Mouse (Mus musculus): ENCODE measurements around the gene Ralbp1. TPM values are rescaled to one million over a fixed set of nuclear protein-coding genes. Genes with fewer than 3 reads are reported as not detected.

Gene Ralbp1
- polyA plus RNA-seq, 1 experiment from 2014 or later: 43.9 TPM

DNA sequence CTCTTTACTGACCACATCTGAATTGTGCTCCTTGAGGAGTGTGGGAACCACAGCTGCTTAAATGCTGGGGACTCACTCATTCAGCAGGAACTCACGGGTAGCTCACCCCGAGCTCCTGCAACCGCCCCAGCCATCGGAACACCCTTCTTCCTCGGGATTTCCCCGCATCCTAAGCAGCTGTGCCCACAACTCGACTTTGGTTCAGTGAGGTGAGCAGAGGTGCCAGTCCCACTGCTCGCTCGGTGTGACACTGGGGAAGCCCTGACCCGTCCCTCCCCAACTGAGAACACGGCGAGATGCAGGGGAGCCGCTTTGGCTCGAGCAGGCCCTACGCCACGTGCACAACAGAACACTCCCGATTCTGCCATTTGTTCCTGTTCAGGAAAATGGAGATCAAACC, 35.1 kb downstream of the Ralbp1 start:
- no peak for ATAC-seq (ENCODE audit: extremely low read depth, insufficient number of reproducible peaks, low FRiP score, low TSS enrichment)
- Histone ChIP-seq H3K9me3 (no peaks in the 10 kb centered on the region), H3K4me3 (no peak overlapping the region), H3K9ac (no peak overlapping the region), H3K4me2 (no peak overlapping the region), H3K27ac (replicated peaks) (no peak overlapping the region), H3K4me1 (peaks cover 14% of the 10 kb centered on the region), H3K27me3 (replicated peaks) (no peaks in the 10 kb centered on the region), H3K36me3 (peaks cover 83% of the 10 kb centered on the region)
- 88% methylated on average over 17 of the region's 17 CpGs for WGBS

- WGBS: 77% methylated on average over 11 of the region's 11 CpGs
- Histone ChIP-seq H3K36me3 (peaks cover 83% of the 10 kb centered on the region), H3K27ac (replicated peaks) (no peak overlapping the region), H3K4me3 (no peak overlapping the region), H3K9me3 (no peaks in the 10 kb centered on the region), H3K4me1 (peaks cover 14% of the 10 kb centered on the region), H3K9ac (no peak overlapping the region), H3K4me2 (no peak overlapping the region), H3K27me3 (replicated peaks) (no peaks in the 10 kb centered on the region)
- ATAC-seq (ENCODE audit: extremely low read depth, insufficient number of reproducible peaks, low FRiP score, low TSS enrichment): no peak
Measured at GRCm38 (mm10) chr17:65847694-65848449, 37.7 kb downstream of the Ralbp1 start.

- Histone ChIP-seq H3K36me3 (peaks cover 83% of the 10 kb centered on the region), H3K4me2 (no peak overlapping the region), H3K9me3 (no peaks in the 10 kb centered on the region), H3K4me3 (no peak overlapping the region), H3K27ac (replicated peaks) (no peak overlapping the region), H3K9ac (no peak overlapping the region), H3K27me3 (replicated peaks) (no peaks in the 10 kb centered on the region), H3K4me1 (peaks cover 13% of the 10 kb centered on the region)
- ATAC-seq (ENCODE audit: extremely low read depth, insufficient number of reproducible peaks, low FRiP score, low TSS enrichment): no peak
- WGBS: 83% methylated on average over 6 of the region's 6 CpGs
Measured at GRCm38 (mm10) chr17:65845423-65845822, 40.2 kb downstream of the Ralbp1 start.

DNA sequence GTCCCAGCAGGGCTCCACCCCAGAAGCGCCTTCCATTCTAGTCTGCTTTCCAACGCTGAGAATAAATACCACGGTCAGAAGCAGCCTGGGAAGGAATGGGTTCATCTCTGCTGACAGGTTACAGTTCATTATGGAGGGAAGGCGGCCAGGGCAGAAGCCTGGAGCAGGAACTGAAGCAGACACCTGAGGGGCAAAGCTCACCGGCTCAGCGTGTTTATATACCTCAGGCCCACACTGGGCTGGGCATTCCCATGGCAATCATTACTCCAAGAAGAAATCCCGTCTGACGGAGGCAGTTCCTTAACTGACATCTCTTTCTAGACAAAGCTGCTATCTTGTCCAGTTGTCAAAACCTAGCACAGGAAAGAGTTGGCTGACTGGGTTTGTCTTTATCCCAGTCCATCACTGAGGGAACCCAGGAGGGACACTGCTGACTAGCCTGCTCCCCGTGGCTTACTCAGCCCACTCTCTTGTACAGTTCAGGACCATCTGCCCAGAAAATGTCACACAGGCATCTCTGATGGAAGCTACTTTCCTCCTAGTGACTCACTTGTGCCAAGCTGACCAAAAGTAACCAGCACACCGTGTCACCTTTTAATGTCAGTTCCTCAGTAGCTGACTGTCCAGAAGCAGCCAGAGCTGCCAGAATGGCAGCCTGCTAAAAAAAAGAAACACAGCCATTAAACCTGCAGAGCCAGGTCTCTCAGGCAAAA, 42.8 kb downstream of the Ralbp1 start:
- no peak for ATAC-seq (ENCODE audit: extremely low read depth, insufficient number of reproducible peaks, low FRiP score, low TSS enrichment)
- no peak overlapping the region for H3K27ac ChIP-seq (replicated peaks)
- H3K4me2 ChIP-seq: no peak overlapping the region
- no peaks in the 10 kb centered on the region for H3K27me3 ChIP-seq (replicated peaks)
- 82% methylated on average over 10 of the region's 10 CpGs for WGBS
- peaks cover 2% of the 10 kb centered on the region for H3K4me1 ChIP-seq
- no peak overlapping the region for H3K4me3 ChIP-seq
- no peak overlapping the region for H3K9ac ChIP-seq
- H3K36me3 ChIP-seq: peaks cover 87% of the 10 kb centered on the region
- H3K9me3 ChIP-seq: no peaks in the 10 kb centered on the region

GRCm38 (mm10) chr17:65839541-65840256, 45.9 kb downstream of the Ralbp1 start:
- no peak for ATAC-seq (ENCODE audit: extremely low read depth, insufficient number of reproducible peaks, low FRiP score, low TSS enrichment)
- no peaks in the 10 kb centered on the region for H3K4me1 ChIP-seq
- H3K9ac ChIP-seq: no peak overlapping the region
- no peaks in the 10 kb centered on the region for H3K27me3 ChIP-seq (replicated peaks)
- H3K36me3 ChIP-seq: peaks cover 100% of the 10 kb centered on the region
- no peaks in the 10 kb centered on the region for H3K9me3 ChIP-seq
- H3K27ac ChIP-seq (replicated peaks): no peak overlapping the region
- no peak overlapping the region for H3K4me3 ChIP-seq
- H3K4me2 ChIP-seq: no peak overlapping the region
- 87% methylated on average over 7 of the region's 7 CpGs for WGBS

GRCm38 (mm10) chr17:65836746-65837145, 48.9 kb downstream of the Ralbp1 start:
- Histone ChIP-seq H3K36me3 (peaks cover 99% of the 10 kb centered on the region), H3K27me3 (replicated peaks) (no peaks in the 10 kb centered on the region), H3K4me3 (no peak overlapping the region), H3K9me3 (no peaks in the 10 kb centered on the region), H3K4me2 (no peak overlapping the region), H3K4me1 (no peaks in the 10 kb centered on the region), H3K27ac (replicated peaks) (no peak overlapping the region), H3K9ac (no peak overlapping the region)
- no peak for ATAC-seq (ENCODE audit: extremely low read depth, insufficient number of reproducible peaks, low FRiP score, low TSS enrichment)
- WGBS: 83% methylated on average over 3 of the region's 3 CpGs

GRCm38 (mm10) chr17:65833891-65834290, 51.7 kb downstream of the Ralbp1 start:
- no peak overlapping the region for H3K9ac ChIP-seq
- ATAC-seq (ENCODE audit: extremely low read depth, insufficient number of reproducible peaks, low FRiP score, low TSS enrichment): no peak

DNA sequence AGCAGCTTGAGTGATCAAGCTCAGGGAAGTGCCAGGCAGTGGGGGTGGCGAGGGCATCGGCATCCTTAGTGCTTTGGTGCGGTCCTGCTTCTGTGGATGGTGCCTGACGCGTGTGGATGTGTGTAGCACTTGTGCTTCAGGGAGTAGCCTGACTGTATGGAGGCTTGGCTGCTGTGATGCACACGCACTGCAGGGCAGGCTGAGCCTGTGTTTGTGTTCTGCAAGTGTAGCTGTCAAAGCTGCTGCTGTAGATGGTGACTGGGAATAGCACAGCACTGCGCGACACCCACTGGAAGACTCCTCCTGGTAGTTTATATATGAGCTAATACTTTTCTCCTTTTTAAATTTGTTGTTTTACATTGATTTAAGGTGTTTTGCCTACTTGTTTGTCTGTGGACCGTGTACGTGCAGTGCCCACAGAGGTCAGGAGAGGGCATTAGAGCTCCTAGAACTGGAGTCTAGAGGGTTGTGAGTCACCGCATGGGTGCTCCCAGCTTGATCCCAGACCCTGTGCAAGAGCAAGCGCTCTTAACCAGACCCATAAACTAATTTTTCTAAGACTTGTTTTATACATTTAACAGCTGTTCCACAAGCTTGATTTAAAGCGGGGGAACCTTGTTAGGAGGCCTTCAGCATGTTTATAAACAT, 55.3 kb downstream of the Ralbp1 start:
- H3K9ac ChIP-seq: no peak overlapping the region
- H3K4me3 ChIP-seq: no peak overlapping the region
- H3K27ac ChIP-seq (replicated peaks): no peak overlapping the region
- no peaks in the 10 kb centered on the region for H3K27me3 ChIP-seq (replicated peaks)
- ATAC-seq (ENCODE audit: extremely low read depth, insufficient number of reproducible peaks, low FRiP score, low TSS enrichment): no peak
- WGBS: 89% methylated on average over 13 of the region's 13 CpGs
- no peak overlapping the region for H3K4me2 ChIP-seq
- H3K4me1 ChIP-seq: 0 out of 2 replicates have a peak, but pooled peaks cover 3% of the 10 kb centered on the region
- peaks cover 90% of the 10 kb centered on the region for H3K36me3 ChIP-seq
- H3K9me3 ChIP-seq: no peaks in the 10 kb centered on the region

More at GRCm38 (mm10) chr17:65833891-65834290, 51.7 kb downstream of the Ralbp1 start:
- H3K4me1 ChIP-seq: 0 out of 2 replicates have a peak, but pooled peaks cover 3% of the 10 kb centered on the region
- no peak overlapping the region for H3K4me3 ChIP-seq
- 91% methylated on average over 3 of the region's 3 CpGs for WGBS
- H3K9me3 ChIP-seq: no peaks in the 10 kb centered on the region
- H3K4me2 ChIP-seq: no peak overlapping the region
- H3K27ac ChIP-seq (replicated peaks): no peak overlapping the region
- H3K36me3 ChIP-seq: peaks cover 99% of the 10 kb centered on the region
- H3K27me3 ChIP-seq (replicated peaks): no peaks in the 10 kb centered on the region

GRCm38 (mm10) chr17:65828951-65829350, 56.6 kb downstream of the Ralbp1 start:
- 0 out of 2 replicates have a peak, but pooled peaks cover 3% of the 10 kb centered on the region for H3K4me1 ChIP-seq
- H3K4me3 ChIP-seq: no peak overlapping the region
- no peak overlapping the region for H3K27ac ChIP-seq (replicated peaks)
- no peaks in the 10 kb centered on the region for H3K27me3 ChIP-seq (replicated peaks)
- no peak overlapping the region for H3K9ac ChIP-seq
- ATAC-seq (ENCODE audit: extremely low read depth, insufficient number of reproducible peaks, low FRiP score, low TSS enrichment): no peak
- H3K4me2 ChIP-seq: no peak overlapping the region
- WGBS: 87% methylated on average over 11 of the region's 11 CpGs
- peaks cover 91% of the 10 kb centered on the region for H3K36me3 ChIP-seq
- H3K9me3 ChIP-seq: no peaks in the 10 kb centered on the region

GRCm38 (mm10) chr17:65827904-65828303, 57.7 kb downstream of the Ralbp1 start:
- Histone ChIP-seq H3K27me3 (replicated peaks) (no peaks in the 10 kb centered on the region), H3K9ac (no peak overlapping the region), H3K4me3 (no peak overlapping the region), H3K36me3 (peaks cover 85% of the 10 kb centered on the region), H3K4me2 (no peak overlapping the region), H3K4me1 (0 out of 2 replicates have a peak, but pooled peaks cover 3% of the 10 kb centered on the region), H3K9me3 (no peaks in the 10 kb centered on the region), H3K27ac (replicated peaks) (no peak overlapping the region)
- ATAC-seq (ENCODE audit: extremely low read depth, insufficient number of reproducible peaks, low FRiP score, low TSS enrichment): no peak
- 92% methylated on average over 5 of the region's 5 CpGs for WGBS

Measured in heart, embryonic 13.5 days (tissue).